Mouse (Mus musculus) heart, embryonic 12.5 days (tissue): ENCODE measurements at regions not wholly inside any gene's neighbourhood (a gene's known extent, or its start where the extent isn't known, plus 50 kb on each side); places are given as distances from the start of the nearest gene placed in this dataset.

Experiments used
- ATAC-seq: fragments of 200-750 bp; cut with Nextera tagmentation; 2 replicates; pipeline ENCODE4 v1.8.0; 2017; ENCODE audit warnings: moderate TSS enrichment, moderate library complexity; ENCODE audit not compliant: insufficient number of reproducible peaks, low FRiP score
- H3K27ac ChIP-seq: fragments of 300-500 bp; sonication (generic); 2 replicates; pipeline ENCODE4 v1.5.1; 2016; ENCODE audit warnings: mild to moderate bottlenecking, moderate library complexity; ENCODE audit not compliant: poor library complexity, severe bottlenecking
- H3K27me3 ChIP-seq: fragments of 300-500 bp; sonication (generic); replicated peaks from 2 replicates; pipeline ENCODE4 v1.6.1; 2016; ENCODE audit warnings: mild to moderate bottlenecking, moderate library complexity
- H3K36me3 ChIP-seq: fragments of 300-500 bp; sonication (generic); 2 replicates; pipeline ENCODE4 v1.6.1; 2016; ENCODE audit warnings: mild to moderate bottlenecking, moderate library complexity
- H3K4me1 ChIP-seq: fragments of 300-500 bp; sonication (generic); replicated peaks from 2 replicates; pipeline ENCODE4 v1.6.1; 2016; ENCODE audit warnings: mild to moderate bottlenecking
- H3K4me2 ChIP-seq: fragments of 300-500 bp; sonication (generic); 2 replicates; pipeline ENCODE4 v1.6.1; 2016; ENCODE audit warnings: mild to moderate bottlenecking, moderate library complexity
- H3K4me3 ChIP-seq: fragments of 300-500 bp; sonication (generic); 2 replicates; pipeline ENCODE4 v1.5.1; 2016; ENCODE audit warnings: mild to moderate bottlenecking
- H3K9ac ChIP-seq: fragments of 300-500 bp; sonication (generic); 2 replicates; pipeline ENCODE4 v1.6.1; 2016; ENCODE audit warnings: mild to moderate bottlenecking, moderate library complexity
- H3K9me3 ChIP-seq: fragments of 300-500 bp; sonication (generic); replicated peaks from 2 replicates; pipeline ENCODE4 v1.6.1; 2016; ENCODE audit warnings: mild to moderate bottlenecking, moderate library complexity
- WGBS: fragments of 180-500 bp; shearing (Covaris S2); methylation state at CpG from one replicate; pipeline ENCODE4 v1.1.7; 2016; 5-methylcytosine and 5-hydroxymethylcytosine counted together

GRCm38 (mm10) chr12:94605566-94605965 is 1086.5 kb upstream of the Flrt2 start:
- Histone ChIP-seq H3K36me3 (no peaks in the 10 kb centered on the region), H3K27ac (no peak overlapping the region), H3K9me3 (no peaks in the 10 kb centered on the region), H3K4me1 (no peaks in the 10 kb centered on the region), H3K4me3 (no peak overlapping the region), H3K9ac (no peak overlapping the region), H3K27me3 (no peaks in the 10 kb centered on the region), H3K4me2 (no peak overlapping the region)
- no peak for ATAC-seq
- 65% methylated on average over 1 of the region's 1 CpGs for WGBS

- no peaks in the 10 kb centered on the region for H3K36me3 ChIP-seq
- ATAC-seq = no peak
- no peaks in the 10 kb centered on the region for H3K4me1 ChIP-seq
- no peak overlapping the region for H3K4me2 ChIP-seq
- H3K27me3 ChIP-seq = no peaks in the 10 kb centered on the region
- H3K9ac ChIP-seq = no peak overlapping the region
- 74% methylated on average over 1 of the region's 1 CpGs for WGBS
- H3K4me3 ChIP-seq = no peak overlapping the region
- no peaks in the 10 kb centered on the region for H3K9me3 ChIP-seq
- H3K27ac ChIP-seq = no peak overlapping the region
Measured at GRCm38 (mm10) chr12:94636555-94636954, 1055.5 kb upstream of the Flrt2 start.

GRCm38 (mm10) chr12:94640153-94640552 is 1051.9 kb upstream of the Flrt2 start:
- WGBS = 63% methylated on average over 4 of the region's 4 CpGs
- H3K4me1 ChIP-seq = no peaks in the 10 kb centered on the region
- no peak overlapping the region for H3K9ac ChIP-seq
- no peak overlapping the region for H3K4me2 ChIP-seq
- no peak for ATAC-seq
- H3K27me3 ChIP-seq = no peaks in the 10 kb centered on the region
- H3K4me3 ChIP-seq = no peak overlapping the region
- H3K9me3 ChIP-seq = no peaks in the 10 kb centered on the region
- no peak overlapping the region for H3K27ac ChIP-seq
- no peaks in the 10 kb centered on the region for H3K36me3 ChIP-seq

GRCm38 (mm10) chr12:94645302-94645701 is 1046.7 kb upstream of the Flrt2 start:
- Histone ChIP-seq H3K27me3 (no peaks in the 10 kb centered on the region), H3K4me1 (no peaks in the 10 kb centered on the region), H3K27ac (no peak overlapping the region), H3K9me3 (no peaks in the 10 kb centered on the region), H3K4me3 (no peak overlapping the region), H3K4me2 (no peak overlapping the region), H3K9ac (no peak overlapping the region), H3K36me3 (no peaks in the 10 kb centered on the region)
- ATAC-seq = no peak
- WGBS = 64% methylated on average over 2 of the region's 2 CpGs

- Histone ChIP-seq H3K9me3 (no peaks in the 10 kb centered on the region), H3K4me3 (no peak overlapping the region), H3K27me3 (no peaks in the 10 kb centered on the region), H3K4me1 (0 out of 2 replicates have a peak, but pooled peaks cover 6% of the 10 kb centered on the region), H3K36me3 (no peaks in the 10 kb centered on the region), H3K4me2 (no peak overlapping the region), H3K27ac (no peak overlapping the region), H3K9ac (no peak overlapping the region)
- no peak for ATAC-seq
- 39% methylated on average over 1 of the region's 1 CpGs for WGBS
Measured at GRCm38 (mm10) chr12:94670035-94670434, 1022.0 kb upstream of the Flrt2 start.

- H3K4me3 ChIP-seq = no peak overlapping the region
- ATAC-seq = no peak
- no peaks in the 10 kb centered on the region for H3K36me3 ChIP-seq
- WGBS = 73% methylated on average over 2 of the region's 2 CpGs
- no peak overlapping the region for H3K27ac ChIP-seq
- H3K27me3 ChIP-seq = no peaks in the 10 kb centered on the region
- 0 out of 2 replicates have a peak, but pooled peaks cover 6% of the 10 kb centered on the region for H3K4me1 ChIP-seq
- no peak overlapping the region for H3K4me2 ChIP-seq
- H3K9ac ChIP-seq = no peak overlapping the region
- H3K9me3 ChIP-seq = no peaks in the 10 kb centered on the region
Measured at GRCm38 (mm10) chr12:94674925-94675324, 1017.1 kb upstream of the Flrt2 start.

GRCm38 (mm10) chr12:94691341-94692029 is 1000.5 kb upstream of the Flrt2 start:
- H3K4me2 ChIP-seq = no peak overlapping the region
- H3K4me1 ChIP-seq = no peaks in the 10 kb centered on the region
- H3K4me3 ChIP-seq = no peak overlapping the region
- ATAC-seq = no peak
- no peak overlapping the region for H3K9ac ChIP-seq
- H3K36me3 ChIP-seq = no peaks in the 10 kb centered on the region
- no peaks in the 10 kb centered on the region for H3K9me3 ChIP-seq
- H3K27me3 ChIP-seq = no peaks in the 10 kb centered on the region
- H3K27ac ChIP-seq = no peak overlapping the region
- 86% methylated on average over 2 of the region's 2 CpGs for WGBS

- H3K36me3 ChIP-seq = no peaks in the 10 kb centered on the region
- H3K27ac ChIP-seq = no peak overlapping the region
- WGBS = 85% methylated on average over 5 of the region's 5 CpGs
- no peak for ATAC-seq
- H3K4me3 ChIP-seq = no peak overlapping the region
- H3K9me3 ChIP-seq = no peaks in the 10 kb centered on the region
- peaks cover 4% of the 10 kb centered on the region for H3K4me1 ChIP-seq
- no peak overlapping the region for H3K9ac ChIP-seq
- H3K27me3 ChIP-seq = no peaks in the 10 kb centered on the region
- H3K4me2 ChIP-seq = no peak overlapping the region
Measured at GRCm38 (mm10) chr12:94731391-94731790, 960.6 kb upstream of the Flrt2 start.

- peak; percentile 63; the same call in 1 of the 2 replicates for ATAC-seq
- 27% methylated on average over 4 of the region's 4 CpGs for WGBS
- Histone ChIP-seq H3K36me3 (no peaks in the 10 kb centered on the region), H3K9me3 (no peaks in the 10 kb centered on the region), H3K4me3 (no peak overlapping the region), H3K4me2 (peak overlapping the region; percentile 44), H3K27me3 (no peaks in the 10 kb centered on the region), H3K27ac (peak overlapping the region; percentile 66; the same call in 1 of the 2 replicates), H3K9ac (no peak overlapping the region), H3K4me1 (peaks cover 4% of the 10 kb centered on the region)
Measured at GRCm38 (mm10) chr12:94733179-94733578, 958.8 kb upstream of the Flrt2 start.

- H3K27me3 ChIP-seq = no peaks in the 10 kb centered on the region
- ATAC-seq = no peak
- no peak overlapping the region for H3K27ac ChIP-seq
- no peak overlapping the region for H3K4me3 ChIP-seq
- H3K9me3 ChIP-seq = no peaks in the 10 kb centered on the region
- H3K9ac ChIP-seq = no peak overlapping the region
- H3K4me1 ChIP-seq = peaks cover 4% of the 10 kb centered on the region
- H3K4me2 ChIP-seq = no peak overlapping the region
- 67% methylated on average over 4 of the region's 4 CpGs for WGBS
- H3K36me3 ChIP-seq = no peaks in the 10 kb centered on the region
Measured at GRCm38 (mm10) chr12:94737263-94737662, 954.8 kb upstream of the Flrt2 start.

- H3K4me1 ChIP-seq = no peaks in the 10 kb centered on the region
- WGBS = 80% methylated on average over 6 of the region's 6 CpGs
- no peak overlapping the region for H3K9ac ChIP-seq
- H3K36me3 ChIP-seq = no peaks in the 10 kb centered on the region
- H3K27me3 ChIP-seq = no peaks in the 10 kb centered on the region
- no peak overlapping the region for H3K4me2 ChIP-seq
- ATAC-seq = no peak
- H3K4me3 ChIP-seq = no peak overlapping the region
- H3K27ac ChIP-seq = no peak overlapping the region
- no peaks in the 10 kb centered on the region for H3K9me3 ChIP-seq
Measured at GRCm38 (mm10) chr12:94749747-94750515, 942.1 kb upstream of the Flrt2 start.
